Mouse (Mus musculus) testis, adult 2 months (tissue): ENCODE data around the gene 6820408C15Rik.

Experiments
- CTCF ChIP-seq: fragments of 200-500 bp; IDR thresholded peaks from 2 replicates; pipeline ENCODE4 v1.5.1; 2012; ENCODE audit warnings: low read depth, mild to moderate bottlenecking, inconsistent platforms, low read length, moderate library complexity; ENCODE audit not compliant: control insufficient read depth, insufficient read depth, insufficient replicate concordance
- POLR2A ChIP-seq: fragments of 200-500 bp; IDR thresholded peaks from 2 replicates; pipeline ENCODE4 v1.6.1; 2012; ENCODE audit warnings: low read depth, mild to moderate bottlenecking, inconsistent platforms, low read length, moderate library complexity; ENCODE audit not compliant: control insufficient read depth

DNA sequence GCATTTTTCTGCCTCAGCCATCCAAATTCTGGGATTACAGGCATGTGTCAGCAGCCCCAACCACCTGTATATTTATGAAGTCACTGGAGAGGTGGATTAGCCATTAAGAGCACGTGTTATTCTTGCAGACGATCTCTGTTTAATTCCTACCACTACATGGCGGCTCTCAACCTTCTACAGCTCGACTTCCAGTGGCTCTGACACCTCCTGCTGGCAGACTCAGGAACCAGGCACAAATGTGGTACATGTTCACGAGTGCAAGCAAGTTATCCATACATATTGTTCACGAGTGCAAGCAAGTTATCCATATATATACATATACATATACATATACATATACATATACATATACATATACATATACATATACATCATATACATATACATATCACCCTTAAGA, 77.8 kb downstream of the 6820408C15Rik start:
- TF ChIP-seq CTCF, result no peak
- no peak for TF ChIP-seq POLR2A
